ENCODE assay signal across 23 mouse cellular contexts in the genomic region with DNA sequence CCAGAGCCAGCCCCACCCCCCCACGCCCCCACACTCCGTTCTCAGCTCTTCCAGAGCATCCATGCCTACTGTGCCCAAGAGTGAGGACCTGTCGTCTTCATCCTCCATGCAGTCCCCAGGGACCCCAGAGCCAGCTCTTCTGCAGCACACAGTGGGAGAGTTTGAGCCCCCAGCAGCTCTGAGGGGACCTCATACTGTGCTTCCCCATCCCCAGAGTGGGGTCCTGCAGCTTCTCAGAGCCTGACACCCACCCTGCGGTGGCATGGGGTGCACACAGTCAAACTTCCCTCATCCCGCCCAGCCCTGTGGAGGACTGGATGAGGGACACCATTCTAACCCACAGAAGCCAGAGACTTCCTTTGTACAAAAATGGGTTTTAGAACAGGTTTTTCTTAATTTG.
A peak's percentile ranks its signal among the peaks of the same experiment; 100 is the strongest.
DNase-seq lines count a peak whose midpoint lies in the region; ATAC-seq lines count a peak whose summit lies in the region.
"Had no signal": no experiment of that assay in that cellular context is flagged by ENCODE, and none has a peak within 500 bp of the region (broad histone marks: within the 10 kb centered on the region; RNA-seq: fewer than 3 reads in every experiment).

No protein-coding gene starts in this region.

- no peaks in the 10 kb centered on the region for H3K36me3 ChIP-seq in hindbrain, embryonic 16.5 days (ENCODE audit: control insufficient read depth, insufficient read depth, low read length)
- no peaks in the 10 kb centered on the region for H3K36me3 ChIP-seq in hindbrain, embryonic 12.5 days
- H3K36me3 ChIP-seq in midbrain, embryonic 11.5 days (ENCODE audit: control insufficient read depth, insufficient read depth, low read length), result no peaks in the 10 kb centered on the region
- no peaks in the 10 kb centered on the region for H3K36me3 ChIP-seq in midbrain, embryonic 15.5 days (replicated peaks)
- H3K36me3 ChIP-seq in midbrain, embryonic 13.5 days, result no peaks in the 10 kb centered on the region
- H3K36me3 ChIP-seq: embryonic facial prominence, embryonic 15.5 days; forebrain, embryonic 10.5 days; forebrain, embryonic 15.5 days; G1E; heart, embryonic 12.5 days had no signal

- no peak overlapping the region for H3K27ac ChIP-seq in hindbrain, embryonic 16.5 days (ENCODE audit: low read depth, low read length)
- no peak overlapping the region for H3K27ac ChIP-seq in hindbrain, embryonic 12.5 days
- H3K27ac ChIP-seq in midbrain, embryonic 11.5 days (ENCODE audit: low read depth, low read length), result no peak overlapping the region
- no peak overlapping the region for H3K27ac ChIP-seq in midbrain, embryonic 15.5 days
- H3K27ac ChIP-seq in midbrain, embryonic 13.5 days, result no peak overlapping the region
- H3K27ac ChIP-seq: embryonic facial prominence, embryonic 15.5 days; forebrain, embryonic 10.5 days; forebrain, embryonic 15.5 days had no signal

- H3K4me1 ChIP-seq in hindbrain, embryonic 16.5 days (ENCODE audit: control insufficient read depth, insufficient read depth, low read depth, low read length), result no peaks in the 10 kb centered on the region
- peaks cover 14% of the 10 kb centered on the region for H3K4me1 ChIP-seq in hindbrain, embryonic 12.5 days
- H3K4me1 ChIP-seq in midbrain, embryonic 11.5 days (ENCODE audit: control insufficient read depth, insufficient read depth, low read length), result peaks cover 20% of the 10 kb centered on the region
- peaks cover 12% of the 10 kb centered on the region for H3K4me1 ChIP-seq in midbrain, embryonic 15.5 days
- peaks cover 22% of the 10 kb centered on the region for H3K4me1 ChIP-seq in midbrain, embryonic 13.5 days (replicated peaks)
- H3K4me1 ChIP-seq: embryonic facial prominence, embryonic 15.5 days; heart, embryonic 12.5 days had no signal

- H3K4me3 ChIP-seq in hindbrain, embryonic 16.5 days (ENCODE audit: low read length), result no peak overlapping the region
- no peak overlapping the region for H3K4me3 ChIP-seq in hindbrain, embryonic 12.5 days
- no peak overlapping the region for H3K4me3 ChIP-seq in midbrain, embryonic 11.5 days (ENCODE audit: low read depth, low read length)
- no peak overlapping the region for H3K4me3 ChIP-seq in midbrain, embryonic 15.5 days
- no peak overlapping the region for H3K4me3 ChIP-seq in midbrain, embryonic 13.5 days (replicated peaks)
- H3K4me3 ChIP-seq: embryonic facial prominence, embryonic 15.5 days; erythroblast, embryonic 14.5 days; forebrain, embryonic 10.5 days; forebrain, embryonic 15.5 days; heart, embryonic 12.5 days had no signal

- H3K9ac ChIP-seq in hindbrain, embryonic 16.5 days (ENCODE audit: low read depth, low read length), result no peak overlapping the region
- no peak overlapping the region for H3K9ac ChIP-seq in hindbrain, embryonic 12.5 days
- no peak overlapping the region for H3K9ac ChIP-seq in midbrain, embryonic 11.5 days (ENCODE audit: low read length)
- no peak overlapping the region for H3K9ac ChIP-seq in midbrain, embryonic 15.5 days
- H3K9ac ChIP-seq in midbrain, embryonic 13.5 days (replicated peaks), result no peak overlapping the region
- H3K9ac ChIP-seq: embryonic facial prominence, embryonic 15.5 days; forebrain, embryonic 15.5 days; heart, embryonic 12.5 days had no signal

- DNase-seq in heart, adult 11 months, result peak; percentile 72
- DNase-seq in heart, postnatal 36 days, result no peak
- no peak for DNase-seq in midbrain, embryonic 11.5 days (ENCODE audit: low spot score, missing footprints)
- DNase-seq in cerebellum, postnatal 14 days, result no peak
- DNase-seq: adrenal gland, adult 8-10 months; adrenal gland, postnatal 36 days; B cell, adult 2 months; cerebellum, adult 2 months; cerebellum, postnatal 10 days; embryo, embryonic 11 days; gastrocnemius, postnatal 10 days; heart, postnatal 4 days had no signal

- 59% methylated on average over 5 of the region's 5 CpGs for WGBS in hindbrain, embryonic 16.5 days
- 63% methylated on average over 5 of the region's 5 CpGs for WGBS in hindbrain, embryonic 12.5 days
- 57% methylated on average over 5 of the region's 5 CpGs for WGBS in midbrain, embryonic 11.5 days
- WGBS in midbrain, embryonic 15.5 days, result 52% methylated on average over 5 of the region's 5 CpGs
- WGBS in midbrain, embryonic 13.5 days, result 59% methylated on average over 5 of the region's 5 CpGs

- no peaks in the 10 kb centered on the region for H3K9me3 ChIP-seq in hindbrain, embryonic 16.5 days (ENCODE audit: control insufficient read depth, low read length)
- no peaks in the 10 kb centered on the region for H3K9me3 ChIP-seq in hindbrain, embryonic 12.5 days (replicated peaks)
- H3K9me3 ChIP-seq in midbrain, embryonic 11.5 days (ENCODE audit: control insufficient read depth, low read length), result no peaks in the 10 kb centered on the region
- no peaks in the 10 kb centered on the region for H3K9me3 ChIP-seq in midbrain, embryonic 15.5 days
- H3K9me3 ChIP-seq in midbrain, embryonic 13.5 days, result no peaks in the 10 kb centered on the region
- H3K9me3 ChIP-seq: embryonic facial prominence, embryonic 15.5 days; forebrain, embryonic 10.5 days; forebrain, embryonic 15.5 days; G1E; heart, embryonic 12.5 days had no signal

- intact Hi-C loops in heart, postnatal 36 days (cut with DNase I), result no loop called here

- ATAC-seq in hindbrain, embryonic 16.5 days, result peak; percentile 51; the same call in 1 of the 2 replicates
- ATAC-seq in hindbrain, embryonic 12.5 days (ENCODE audit: low FRiP score), result no peak
- peak; percentile 31 for ATAC-seq in midbrain, embryonic 11.5 days (ENCODE audit: low FRiP score)
- ATAC-seq in midbrain, embryonic 15.5 days (replicated peaks), result no peak
- ATAC-seq in midbrain, embryonic 13.5 days, result peak; percentile 51; the same call in 1 of the 2 replicates
- ATAC-seq: CD4-positive, CD25-positive, alpha-beta regulatory T cell, adult 4 months; forebrain, embryonic 15.5 days had no signal

- H3K27me3 ChIP-seq in hindbrain, embryonic 16.5 days (replicated peaks; ENCODE audit: control insufficient read depth, insufficient read depth, low read length), result no peaks in the 10 kb centered on the region
- H3K27me3 ChIP-seq in hindbrain, embryonic 12.5 days, result no peaks in the 10 kb centered on the region
- no peaks in the 10 kb centered on the region for H3K27me3 ChIP-seq in midbrain, embryonic 11.5 days (ENCODE audit: control insufficient read depth, insufficient read depth, low read length)
- H3K27me3 ChIP-seq in midbrain, embryonic 15.5 days (replicated peaks), result no peaks in the 10 kb centered on the region
- no peaks in the 10 kb centered on the region; the same call in 1 of the 2 replicates for H3K27me3 ChIP-seq in midbrain, embryonic 13.5 days
- H3K27me3 ChIP-seq: embryonic facial prominence, embryonic 15.5 days; forebrain, embryonic 15.5 days; heart, embryonic 12.5 days had no signal

- H3K4me2 ChIP-seq in hindbrain, embryonic 16.5 days (ENCODE audit: low read length), result no peak overlapping the region
- no peak overlapping the region for H3K4me2 ChIP-seq in hindbrain, embryonic 12.5 days (replicated peaks)
- H3K4me2 ChIP-seq in midbrain, embryonic 11.5 days, result no peak overlapping the region
- H3K4me2 ChIP-seq in midbrain, embryonic 15.5 days, result no peak overlapping the region
- H3K4me2 ChIP-seq in midbrain, embryonic 13.5 days (replicated peaks), result no peak overlapping the region
- H3K4me2 ChIP-seq: embryonic facial prominence, embryonic 15.5 days; forebrain, embryonic 15.5 days; heart, embryonic 12.5 days had no signal

Comparison
In these comparisons a context has a peak if more than half of its experiments do, and no peak if none do; other contexts are left out.
1. ATAC-seq: peak in hindbrain, embryonic 16.5 days (single experiment), midbrain, embryonic 11.5 days (single experiment) and midbrain, embryonic 13.5 days (single experiment); none in hindbrain, embryonic 12.5 days (single experiment) and midbrain, embryonic 15.5 days (single experiment).